Mouse (Mus musculus) cerebellum, postnatal 25 days (tissue): ENCODE measurements around the gene Arrb1.
A peak's percentile ranks its signal among the peaks of the same experiment; 100 is the strongest.

Experiments used
- DNase-seq, 2 experiments: peaks; one replicate each; pipeline ENCODE4 v3.0.0; 2021; ENCODE audit warnings: mixed read lengths in 2 of 2

The Arrb1 gene

GRCm38 (mm10) chr7:99538421-99538820, 3.2 kb downstream of the Arrb1 start:
- no peak for DNase-seq

GRCm38 (mm10) chr7:99539201-99539891, 4.1 kb downstream of the Arrb1 start:
- DNase-seq: peak in 1 of 2 experiments; percentile 65

GRCm38 (mm10) chr7:99540016-99540415, 4.8 kb downstream of the Arrb1 start:
- no peak for DNase-seq

GRCm38 (mm10) chr7:99541204-99541603, 5.9 kb downstream of the Arrb1 start:
- DNase-seq: no peak

GRCm38 (mm10) chr7:99544272-99544671, 9.0 kb downstream of the Arrb1 start:
- DNase-seq: peak in 1 of 2 experiments; percentile 11

GRCm38 (mm10) chr7:99545885-99546745, 10.8 kb downstream of the Arrb1 start:
- peak; percentile 55 to 70 for DNase-seq

GRCm38 (mm10) chr7:99547584-99548487, 12.6 kb downstream of the Arrb1 start:
- no peak for DNase-seq

GRCm38 (mm10) chr7:99549668-99550067, 14.4 kb downstream of the Arrb1 start:
- DNase-seq: no peak

GRCm38 (mm10) chr7:99551623-99552022, 16.4 kb downstream of the Arrb1 start:
- no peak for DNase-seq

GRCm38 (mm10) chr7:99553222-99553884, 18.1 kb downstream of the Arrb1 start:
- no peak for DNase-seq

GRCm38 (mm10) chr7:99553885-99554269, 18.6 kb downstream of the Arrb1 start:
- DNase-seq: no peak

GRCm38 (mm10) chr7:99555862-99556261, 20.6 kb downstream of the Arrb1 start:
- peak; percentile 75 to 85 for DNase-seq

GRCm38 (mm10) chr7:99559091-99559490, 23.8 kb downstream of the Arrb1 start:
- DNase-seq: peak in 1 of 2 experiments; percentile 54

- peak; percentile 62 to 77 for DNase-seq
Observed at GRCm38 (mm10) chr7:99562478-99562877, 27.2 kb downstream of the Arrb1 start.

GRCm38 (mm10) chr7:99563224-99563623, 28.0 kb downstream of the Arrb1 start:
- DNase-seq: peak; percentile 66 to 77

- DNase-seq: peak; percentile 74 to 77
Observed at GRCm38 (mm10) chr7:99565325-99565881, 30.1 kb downstream of the Arrb1 start.

GRCm38 (mm10) chr7:99570680-99571079, 35.4 kb downstream of the Arrb1 start:
- no peak for DNase-seq

- DNase-seq: peak; percentile 71 to 75
Observed at GRCm38 (mm10) chr7:99572931-99573330, 37.7 kb downstream of the Arrb1 start.

GRCm38 (mm10) chr7:99573351-99573750, 38.1 kb downstream of the Arrb1 start:
- DNase-seq: peak; percentile 48 to 51

- no peak for DNase-seq
Observed at GRCm38 (mm10) chr7:99578246-99578645, 43.0 kb downstream of the Arrb1 start.

GRCm38 (mm10) chr7:99579491-99580190, 44.4 kb downstream of the Arrb1 start:
- DNase-seq: peak; percentile 77 to 81
